Mouse (Mus musculus): ENCODE data around the gene Limk2.

The Limk2 gene

DNA sequence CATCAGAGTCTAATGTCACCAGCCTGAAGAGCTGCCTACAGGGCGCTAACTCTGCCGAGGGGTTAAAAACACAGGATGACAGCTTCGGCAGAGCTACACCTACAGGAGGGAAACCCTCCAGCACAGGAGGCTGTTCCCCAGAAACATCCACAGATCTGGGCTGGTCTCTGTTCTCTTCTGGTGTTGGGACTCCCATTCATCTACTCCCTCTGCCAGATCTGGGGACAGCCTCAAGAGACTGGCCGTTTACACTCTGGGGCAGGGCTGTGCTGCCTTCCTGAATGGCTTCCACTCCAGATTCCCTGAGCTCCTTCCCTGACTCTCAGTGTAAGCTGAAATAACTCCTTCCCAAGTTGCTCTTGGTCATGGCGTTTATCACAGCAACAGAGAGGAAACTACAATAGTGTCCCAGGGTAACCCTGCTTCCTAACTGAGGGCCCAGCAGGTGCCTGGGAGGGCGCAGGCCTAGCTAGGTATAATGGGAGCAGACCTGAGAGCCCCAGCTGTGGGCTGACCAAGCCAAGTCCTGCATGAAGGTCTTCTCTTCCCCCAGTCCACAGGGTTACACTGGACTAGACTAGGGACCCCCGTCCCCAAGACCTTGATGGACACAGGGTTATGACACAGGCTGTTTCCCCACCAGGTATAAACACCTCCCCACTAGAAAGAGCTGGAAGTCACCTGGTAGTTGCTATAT lies 37.2 kb downstream of the Limk2 start:
- in situ Hi-C loops (cut with MseI, MboI): no loop called here

DNA sequence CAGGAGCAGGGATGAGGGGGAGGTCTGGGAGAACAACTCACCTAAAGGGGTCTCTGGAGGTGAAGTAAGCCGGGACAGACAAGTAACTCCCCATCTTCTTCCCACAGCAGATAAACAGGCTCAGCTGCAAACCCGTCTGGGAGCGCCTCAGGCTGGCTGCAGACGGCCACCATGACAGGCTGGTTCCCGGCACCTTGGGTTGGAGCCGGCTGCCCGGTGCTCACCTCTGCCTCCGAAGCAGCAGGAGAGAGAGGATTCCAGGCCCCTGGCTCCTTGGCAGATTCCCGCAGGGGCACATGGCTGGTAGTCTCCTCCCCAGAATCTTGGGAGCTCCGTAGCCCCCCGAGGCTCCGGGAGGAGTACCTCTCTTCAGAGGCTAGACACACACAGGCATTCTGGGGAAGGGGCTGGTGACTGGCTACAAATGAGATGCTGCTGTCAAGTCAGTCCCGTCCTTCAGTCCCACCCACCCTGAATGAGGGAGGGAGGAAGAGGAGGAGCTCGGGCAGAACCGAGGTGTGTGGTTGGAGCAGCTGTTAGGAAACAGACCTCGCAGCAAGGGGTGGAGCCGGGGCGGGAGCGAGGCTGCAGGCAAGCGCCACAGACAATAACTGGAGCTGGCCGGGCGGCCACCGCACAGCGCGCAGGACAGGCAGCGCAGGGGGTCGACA lies 37.9 kb downstream of the Limk2 start:
- in situ Hi-C loops (cut with MseI, MboI): no loop called here

DNA sequence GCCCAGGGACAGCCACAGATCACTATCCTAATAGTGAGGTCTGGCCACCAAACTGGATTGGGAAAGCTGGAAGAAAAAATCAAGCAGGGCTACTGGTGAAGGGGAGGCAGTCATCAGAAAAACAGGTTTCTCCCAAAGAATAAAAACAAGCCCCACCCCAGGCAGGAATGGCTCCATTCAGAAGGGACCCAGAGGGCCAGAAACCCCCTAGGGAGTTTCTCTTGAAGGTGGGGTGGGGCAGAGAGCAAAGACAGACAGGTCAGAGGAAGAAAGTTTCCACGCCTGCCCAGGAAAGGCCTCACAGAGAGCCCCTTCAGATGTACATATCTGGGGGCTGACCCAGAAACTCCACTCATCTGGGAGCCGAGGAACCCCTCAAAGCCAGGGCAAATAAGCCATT lies 38.8 kb downstream of the Limk2 start:
- in situ Hi-C loops (cut with MseI, MboI): no loop called here

DNA sequence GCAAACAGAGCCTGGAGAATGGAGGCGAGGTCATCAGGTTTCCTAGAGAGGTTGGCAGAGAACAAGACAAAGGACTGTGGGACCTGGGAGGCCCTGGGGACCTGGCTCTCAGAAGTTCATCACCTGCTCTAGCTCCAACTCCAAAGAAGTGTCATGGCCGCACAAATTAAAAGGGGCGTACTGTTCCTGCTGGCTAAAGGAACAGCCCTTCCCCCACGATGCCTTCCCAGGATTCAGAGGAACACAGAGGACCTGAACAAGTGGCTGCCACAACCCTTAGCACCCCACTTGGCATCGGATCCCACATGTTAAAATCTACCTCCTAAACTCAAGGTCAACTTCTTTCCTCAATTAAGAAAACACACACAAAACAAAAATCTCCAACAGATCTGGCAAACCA lies 39.5 kb downstream of the Limk2 start:
- in situ Hi-C loops (cut with MseI, MboI): no loop called here

DNA sequence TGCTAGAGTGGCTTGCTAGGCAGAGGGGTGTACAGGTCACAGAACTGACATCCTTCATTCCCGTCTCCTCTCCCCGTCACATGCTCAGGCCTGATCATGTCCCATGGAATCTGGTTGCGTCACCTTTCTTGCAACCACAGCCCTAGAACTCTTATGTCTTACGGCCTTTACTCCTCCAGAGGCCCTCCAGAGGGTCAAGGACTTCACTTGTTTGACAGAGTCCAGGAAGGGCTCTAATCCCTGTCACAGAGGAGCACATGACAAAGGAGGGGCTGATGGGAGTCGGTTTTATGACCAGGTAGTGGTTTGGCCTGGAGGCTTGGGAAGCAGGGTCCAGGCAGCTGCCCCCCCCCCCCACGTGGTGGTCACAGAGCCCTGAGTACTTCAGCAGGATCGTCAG lies 40.0 kb downstream of the Limk2 start:
- in situ Hi-C loops (cut with MseI, MboI): no loop called here

DNA sequence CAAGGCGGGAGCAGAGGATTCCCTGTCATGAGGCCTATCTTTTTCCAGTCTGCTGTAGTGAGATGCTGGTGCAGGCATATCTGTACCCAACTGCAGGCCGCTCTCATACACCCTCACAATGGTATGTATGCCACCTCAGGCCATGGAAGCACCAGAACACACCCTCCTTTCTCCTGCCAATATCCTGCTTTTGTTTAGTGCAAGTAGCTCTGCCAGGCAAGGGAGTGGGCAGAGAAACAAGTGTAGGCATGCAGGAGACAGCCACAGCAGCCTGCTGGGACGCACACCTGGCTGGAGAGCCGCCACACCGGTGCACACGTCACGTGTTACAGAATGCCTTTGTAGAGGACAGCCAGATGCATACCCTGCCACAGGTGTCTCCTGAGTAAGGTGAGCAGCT lies 42.6 kb downstream of the Limk2 start:
- in situ Hi-C loops (cut with MseI, MboI): no loop called here

DNA sequence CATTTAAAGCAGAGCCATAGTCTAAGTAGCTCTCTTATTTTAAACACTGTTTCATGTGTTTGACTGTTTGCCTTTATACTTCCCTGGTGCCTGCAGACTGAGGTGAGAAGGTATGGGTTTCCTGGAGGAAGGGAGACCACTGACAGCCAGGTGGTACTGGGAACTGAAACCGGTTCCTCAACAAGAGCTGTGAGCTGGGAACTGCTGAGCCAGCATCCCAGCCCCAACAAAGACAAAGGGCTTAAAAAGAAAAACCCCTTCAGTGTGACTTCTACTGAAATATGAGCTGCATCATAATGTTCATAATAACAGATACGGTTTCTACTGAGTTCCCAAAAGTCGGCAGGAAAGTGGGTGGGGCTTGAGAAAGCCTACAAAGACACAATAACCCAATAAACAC lies 46.1 kb downstream of the Limk2 start:
- in situ Hi-C loops (cut with MseI, MboI): no loop called here

DNA sequence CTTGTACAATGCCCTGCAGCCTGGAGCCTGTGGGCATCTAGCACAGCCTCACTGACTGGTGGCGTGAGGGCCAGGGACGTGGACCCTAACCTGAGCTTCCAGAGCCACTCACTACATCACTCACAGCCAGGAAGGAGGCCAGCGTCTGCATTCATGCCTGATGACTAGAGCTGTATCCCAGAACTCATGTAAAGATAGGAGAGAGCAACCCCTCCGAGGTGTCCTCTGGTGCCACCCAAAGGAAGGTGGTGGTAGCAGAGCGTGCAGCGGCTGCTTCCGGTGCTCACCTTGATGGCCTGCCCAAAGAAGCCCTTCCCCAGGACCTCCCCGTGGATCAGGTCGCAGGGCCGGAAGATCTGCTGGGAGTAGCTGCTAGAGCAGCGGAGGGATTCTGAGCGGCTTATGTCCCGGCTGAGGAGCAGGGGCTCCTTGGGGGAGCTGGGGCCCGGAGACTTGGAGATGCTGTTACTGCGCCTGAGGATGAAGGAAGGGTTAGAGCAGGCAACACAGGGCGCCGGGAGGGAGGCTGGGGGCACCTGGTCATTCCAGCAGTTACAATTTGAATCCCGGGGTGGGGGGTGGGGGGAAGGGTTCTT lies 55.9 kb downstream of the Limk2 start:
- in situ Hi-C loops (cut with MseI, MboI): no loop called here

DNA sequence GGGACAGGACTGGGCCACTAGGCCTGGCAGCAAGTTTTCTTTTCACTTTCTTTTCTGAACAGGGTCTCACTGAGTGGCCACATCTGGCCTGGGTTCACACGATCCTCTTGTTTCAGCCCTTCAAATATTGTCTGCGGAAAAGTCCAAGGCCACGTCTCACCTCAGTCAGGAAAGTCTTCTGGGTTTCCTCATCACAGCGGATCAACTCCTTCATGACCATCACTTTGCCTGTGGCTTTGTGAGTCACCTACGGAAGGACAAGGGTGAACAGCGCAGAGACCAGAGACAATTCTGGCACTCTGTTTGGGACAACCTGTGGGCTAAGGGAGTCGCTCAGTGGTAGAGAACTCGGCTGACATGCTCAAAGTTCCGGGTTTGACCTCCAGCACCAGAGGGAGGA lies 56.9 kb downstream of the Limk2 start:
- in situ Hi-C loops (cut with MseI, MboI): no loop called here

DNA sequence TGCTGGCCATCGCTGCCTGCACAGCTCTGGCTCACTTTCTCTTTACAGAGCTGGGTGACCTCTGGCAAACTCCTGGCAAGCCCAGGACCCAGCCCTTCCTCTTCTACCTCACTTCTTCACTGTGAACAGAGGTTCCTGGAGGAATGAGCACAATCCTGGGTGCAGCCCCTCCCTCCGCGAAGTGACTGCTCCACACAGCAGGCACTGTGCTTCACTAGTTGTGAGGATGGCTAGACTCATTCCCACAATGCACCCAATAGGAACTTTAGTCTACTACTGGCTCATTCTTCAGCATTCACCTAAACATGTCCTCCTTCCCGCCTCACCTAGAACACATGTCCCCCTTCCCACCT lies 59.7 kb downstream of the Limk2 start:
- in situ Hi-C loops (cut with MseI, MboI): no loop called here

DNA sequence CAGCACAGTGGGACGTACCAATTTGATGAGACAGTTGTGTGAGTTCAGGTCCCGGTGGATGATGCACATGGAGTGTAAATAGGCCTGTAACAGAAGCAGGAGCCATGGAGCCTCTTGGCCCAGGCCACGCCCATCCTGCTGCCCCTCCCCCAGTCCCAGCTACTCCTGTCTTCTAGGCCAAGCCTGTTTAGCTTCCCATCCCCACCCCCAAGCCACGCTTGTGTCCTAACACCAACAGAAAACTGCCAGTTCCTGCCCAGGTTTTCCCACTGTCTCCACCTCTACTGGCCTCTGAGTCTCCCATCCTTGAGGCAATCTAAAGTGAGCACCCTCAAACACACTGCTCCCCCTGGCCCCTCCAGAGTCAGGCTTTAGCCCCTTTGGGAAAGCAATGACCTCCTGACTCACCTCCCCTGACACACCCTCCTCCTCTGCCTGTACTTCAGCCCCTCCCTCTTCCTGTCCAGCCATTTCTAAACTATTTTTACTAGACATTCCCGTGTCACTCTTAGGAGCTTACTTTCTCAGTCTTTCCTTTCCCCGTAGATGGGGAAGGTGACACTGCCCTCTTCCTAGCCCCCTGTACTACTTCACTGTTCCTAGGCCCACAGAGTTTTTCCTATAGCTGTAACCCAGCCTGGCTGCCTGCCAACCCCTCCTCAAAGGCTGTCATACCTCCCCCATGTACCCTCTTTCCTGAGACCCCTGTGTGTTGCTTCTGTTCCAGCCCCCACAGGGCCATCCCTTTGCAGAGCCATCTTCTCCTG lies 60.2 kb downstream of the Limk2 start:
- in situ Hi-C loops (cut with MseI, MboI): no loop called here

DNA sequence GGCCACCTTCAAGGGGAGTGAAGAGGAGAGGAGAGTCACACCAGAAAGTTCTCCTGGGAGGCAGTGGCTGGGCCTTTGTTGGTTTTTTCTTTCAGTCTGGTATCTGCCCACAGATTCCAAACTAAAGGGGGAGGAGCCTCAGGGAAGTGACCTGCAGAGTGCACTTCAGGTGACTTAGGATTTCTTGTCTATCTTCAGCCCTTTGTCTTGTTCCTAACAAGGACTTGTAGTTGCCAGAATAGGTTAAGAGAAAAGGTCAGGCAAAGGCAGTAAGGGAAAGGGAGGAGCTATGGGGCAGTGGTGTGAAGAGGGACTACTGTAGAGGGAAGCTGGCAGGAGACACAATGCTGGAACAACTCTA lies 61.2 kb downstream of the Limk2 start:
- in situ Hi-C loops (cut with MseI, MboI): no loop called here

DNA sequence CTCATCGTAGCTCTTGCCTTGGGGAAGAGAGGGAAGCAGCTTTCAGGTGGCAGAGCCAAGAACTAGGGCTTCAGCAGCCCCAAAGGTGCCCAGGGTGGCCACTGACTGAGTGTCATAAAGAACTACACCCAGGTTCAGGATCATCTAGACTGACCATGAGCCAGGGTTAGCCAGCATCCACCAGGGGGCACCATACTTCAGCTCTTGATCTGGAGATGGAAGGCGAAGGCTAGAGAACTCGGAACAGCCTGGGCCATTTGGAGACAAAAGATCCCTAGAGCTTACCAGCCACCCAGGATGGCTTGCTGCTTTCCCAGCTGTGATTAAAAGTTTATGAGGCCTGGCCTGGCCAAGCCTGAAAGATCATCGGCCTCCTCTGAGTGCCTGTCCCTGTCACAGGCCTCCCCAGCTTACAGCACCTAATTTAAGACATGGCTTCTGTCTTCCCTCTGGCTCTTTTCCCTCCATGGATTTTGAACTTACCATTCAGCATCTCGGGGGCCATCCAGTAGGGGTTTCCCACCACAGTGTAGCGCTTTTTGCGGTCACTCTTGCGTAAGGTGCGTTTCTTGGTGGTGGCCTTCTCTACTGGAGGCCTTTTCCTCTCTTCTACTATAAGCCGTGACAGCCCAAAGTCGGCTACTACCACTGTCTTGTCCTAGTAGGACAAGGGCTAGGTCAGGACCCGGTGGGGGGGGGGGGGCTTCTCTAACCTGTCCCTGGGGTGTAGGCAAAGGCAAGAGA lies 61.7 kb downstream of the Limk2 start:
- in situ Hi-C loops (cut with MseI, MboI): no loop called here

DNA sequence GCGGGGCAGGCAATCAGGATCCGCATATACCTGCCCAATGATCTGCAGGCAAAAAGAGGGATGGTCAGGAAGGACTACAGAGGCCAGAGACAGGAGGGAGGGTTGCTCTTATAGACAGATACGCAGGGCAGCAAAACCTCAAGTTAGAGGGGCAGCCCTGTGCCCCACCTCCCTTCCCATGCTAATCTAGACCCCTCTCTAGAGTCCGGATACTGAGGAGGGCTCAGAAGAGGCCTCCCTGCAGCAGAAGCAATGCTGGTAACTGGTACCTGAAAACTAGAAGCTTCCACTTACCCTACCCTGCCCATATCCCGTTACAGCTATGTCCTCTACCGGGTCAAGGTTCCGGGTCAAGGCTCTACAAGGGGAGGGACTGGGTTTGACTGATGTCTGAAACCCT lies 62.6 kb downstream of the Limk2 start:
- in situ Hi-C loops (cut with MseI, MboI): no loop called here

DNA sequence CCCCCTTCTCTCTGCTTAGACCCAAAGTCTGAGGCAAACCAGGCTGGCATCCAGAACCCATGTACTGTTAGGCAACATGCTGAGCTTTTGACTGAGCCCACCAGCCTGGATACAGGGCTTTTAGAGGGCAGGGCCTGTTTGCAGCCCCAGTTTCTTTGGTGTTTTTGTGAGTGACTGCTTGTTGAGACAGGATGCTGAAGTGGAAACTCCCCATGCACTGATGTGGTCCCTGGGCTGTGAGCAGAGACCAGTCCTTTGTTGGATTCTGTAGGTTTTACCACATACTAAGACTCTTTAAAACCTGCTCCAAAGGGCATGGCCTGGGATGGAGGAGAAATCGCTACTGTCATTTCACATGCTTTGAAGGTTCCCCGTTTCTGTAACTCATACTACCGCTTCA lies 64.1 kb downstream of the Limk2 start:
- in situ Hi-C loops (cut with MseI, MboI): no loop called here

DNA sequence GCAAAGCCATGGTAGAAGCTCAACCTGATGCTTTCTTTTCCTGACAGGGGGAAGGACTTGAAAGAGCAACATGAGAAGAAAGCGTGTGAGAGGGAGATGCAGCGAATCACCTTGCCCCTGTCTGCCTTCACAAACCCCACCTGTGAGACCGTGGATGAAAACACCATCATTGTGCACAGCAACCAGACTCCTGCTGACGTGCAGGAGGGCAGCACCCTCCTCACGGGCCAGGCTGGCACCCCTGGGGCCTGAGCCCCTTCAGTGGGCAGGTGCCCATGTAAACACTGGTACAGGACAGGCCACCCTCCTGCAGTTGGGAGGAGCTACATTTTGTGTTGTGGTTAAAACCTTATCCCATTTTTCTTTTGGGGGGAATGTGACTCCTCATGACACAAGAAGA lies 67.5 kb downstream of the Limk2 start:
- in situ Hi-C loops (cut with MseI, MboI): no loop called here

DNA sequence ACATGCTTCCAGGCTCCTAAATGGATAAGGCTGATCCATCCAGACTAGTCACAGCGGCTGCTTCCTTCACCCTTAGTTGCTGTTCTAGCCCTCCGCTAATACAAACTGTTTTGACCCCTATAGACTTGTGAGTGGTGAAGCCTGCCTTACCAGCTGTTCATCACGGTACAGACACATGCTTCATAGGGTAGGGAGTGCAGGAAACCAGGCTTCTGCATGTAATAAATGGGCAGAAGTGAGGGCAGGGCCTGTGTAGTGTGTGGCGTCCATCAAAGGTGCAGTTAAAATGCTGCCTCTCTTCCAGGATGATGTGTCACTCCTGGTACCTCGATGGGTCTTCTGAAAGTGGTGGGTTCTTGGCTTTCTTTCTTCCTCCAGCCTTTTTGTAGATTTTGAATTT lies 71.0 kb downstream of the Limk2 start:
- in situ Hi-C loops (cut with MseI, MboI): no loop called here

DNA sequence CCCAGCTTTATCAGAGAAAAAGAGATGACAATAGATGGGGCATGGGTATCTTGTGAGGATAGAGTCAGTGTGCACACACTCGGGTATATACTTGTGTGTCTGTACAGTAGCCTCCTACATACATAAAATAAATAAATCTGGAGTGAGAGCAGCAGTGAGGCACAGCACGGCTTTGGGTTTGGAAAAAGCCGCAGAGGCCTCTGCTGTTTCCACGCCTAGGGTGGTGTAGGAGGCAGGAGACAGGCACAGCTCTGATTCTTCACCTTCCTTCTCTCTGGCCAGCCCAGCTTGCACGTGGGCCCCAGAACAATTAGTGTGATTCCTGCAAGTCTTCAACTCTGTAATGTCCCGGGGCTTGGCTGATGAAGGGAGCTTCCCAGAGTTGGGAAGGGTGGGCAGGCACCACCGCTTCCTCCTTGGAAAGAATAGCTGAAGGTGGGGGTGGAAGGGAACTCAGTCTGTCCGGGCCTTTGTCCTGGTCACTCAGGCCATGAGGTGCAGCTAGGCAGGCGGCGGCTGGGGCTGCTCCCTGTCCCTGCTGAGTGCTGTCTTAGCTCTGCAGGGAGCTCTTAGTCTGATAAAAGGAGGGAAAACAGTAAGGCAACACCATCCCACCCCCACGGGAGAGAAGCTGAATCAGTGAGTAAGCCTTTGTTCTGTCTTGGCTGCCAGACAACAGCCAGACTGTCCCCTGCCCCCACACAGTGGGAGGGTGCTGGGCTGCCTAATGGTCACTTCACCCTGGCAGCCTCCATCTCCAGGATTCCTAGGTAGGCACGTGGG lies 71.6 kb downstream of the Limk2 start:
- in situ Hi-C loops (cut with MseI, MboI): no loop called here

DNA sequence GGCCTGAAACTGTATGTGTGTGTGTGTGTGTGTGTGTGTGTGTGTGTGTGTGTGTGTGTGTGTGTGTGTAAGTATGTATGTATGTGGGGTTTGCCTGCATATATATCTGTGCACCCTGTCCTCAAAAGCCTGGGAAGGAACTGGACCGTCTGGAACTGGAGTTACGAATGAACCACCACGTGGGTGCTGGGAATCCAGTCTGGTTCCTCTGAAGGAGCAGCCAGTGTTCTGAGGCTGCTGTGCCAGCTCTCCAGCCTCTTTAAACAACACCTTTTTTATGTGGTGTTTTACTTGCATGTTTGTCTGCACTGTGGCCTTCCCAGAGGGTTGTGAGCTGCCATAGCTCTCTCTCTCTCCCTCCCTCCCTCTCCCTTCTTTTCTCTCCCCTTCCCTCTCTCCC lies 72.4 kb downstream of the Limk2 start:
- in situ Hi-C loops (cut with MseI, MboI): no loop called here

DNA sequence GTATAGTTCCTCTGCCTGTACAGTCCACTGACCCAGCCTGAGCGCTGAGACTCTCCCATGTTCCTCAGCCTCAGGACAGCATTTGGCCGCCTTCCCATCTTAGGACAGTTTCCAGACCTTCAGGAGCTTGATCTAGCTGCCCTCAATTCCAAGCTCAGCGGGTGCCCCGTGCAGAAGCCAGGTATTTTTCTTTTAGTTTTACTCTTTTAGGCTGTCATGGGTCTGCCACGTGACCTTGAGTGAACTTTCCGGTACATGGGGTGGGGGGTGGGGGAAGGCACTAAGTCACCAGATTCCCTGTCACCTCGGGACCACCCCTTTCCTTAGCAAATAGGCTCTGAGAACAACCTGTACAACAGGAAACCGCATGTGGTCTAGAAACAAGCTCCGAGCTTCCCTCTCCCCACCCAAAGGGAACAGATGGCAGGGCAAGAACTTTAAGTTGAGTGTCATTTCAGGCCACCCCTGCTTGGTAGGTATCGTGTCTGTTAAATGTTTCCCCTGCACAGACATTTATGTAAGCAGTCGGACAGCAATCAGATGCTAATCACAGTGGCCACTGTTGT lies 73.3 kb downstream of the Limk2 start:
- in situ Hi-C loops (cut with MseI, MboI): no loop called here

DNA sequence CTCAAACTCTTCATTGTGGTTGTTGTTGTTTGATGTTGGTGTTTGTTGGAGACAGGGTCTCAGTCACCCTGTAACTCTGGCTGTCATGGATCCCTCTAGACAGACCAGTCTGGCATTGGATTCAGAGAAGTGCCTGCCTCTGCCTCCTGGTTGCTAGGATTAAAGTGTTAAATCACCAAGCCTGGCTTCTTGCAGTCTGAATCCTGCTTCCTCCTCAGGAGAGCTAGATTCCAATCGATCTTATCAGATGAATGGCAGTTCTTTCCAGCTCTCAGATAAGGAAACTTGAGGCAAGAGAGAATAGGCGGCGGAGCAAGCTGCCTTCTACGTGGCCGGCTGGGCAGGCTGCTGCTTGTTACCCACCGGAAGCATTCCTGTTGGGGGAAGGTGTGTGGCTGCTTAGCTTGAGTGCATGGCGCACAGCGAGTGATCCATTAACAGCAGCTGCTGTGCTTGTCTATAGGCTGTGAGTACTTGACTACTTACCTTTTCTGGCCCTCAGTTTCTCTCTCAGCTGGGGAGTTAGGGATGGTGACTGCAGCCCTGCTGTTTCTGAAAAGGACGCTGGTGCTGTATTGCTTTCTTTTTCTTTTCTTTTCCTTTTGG lies 74.2 kb downstream of the Limk2 start:
- in situ Hi-C loops (cut with MseI, MboI): no loop called here

Data from mouse trophoblast stem cell (cell line).